Mouse (Mus musculus) ES-E14 (cell line): ENCODE measurements around the gene Ccdc88c.

Experiments
- CHD2 ChIP-seq: IDR thresholded peaks from 2 replicates; pipeline ENCODE4 v1.6.1; 2014; ENCODE audit warnings: mild to moderate bottlenecking, low read depth, low read length, inconsistent platforms
- HCFC1 ChIP-seq: IDR thresholded peaks from 2 replicates; pipeline ENCODE4 v1.6.1; 2012; ENCODE audit warnings: low read length, inconsistent platforms, borderline replicate concordance; ENCODE audit not compliant: insufficient read depth
- MAFK ChIP-seq: IDR thresholded peaks from 2 replicates; pipeline ENCODE4 v1.6.1; 2014; ENCODE audit warnings: mild to moderate bottlenecking, low read depth, low read length, inconsistent platforms; ENCODE audit not compliant: insufficient read depth
- ZNF384 ChIP-seq: IDR thresholded peaks from 2 replicates; pipeline ENCODE4 v1.6.1; 2012; ENCODE audit warnings: low read depth, low read length, inconsistent platforms

- TF ChIP-seq CHD2 (no peak), HCFC1 (no peak), MAFK (no peak), ZNF384 (no peak)
Observed at GRCm38 (mm10) chr12:100937441-100938360, 91.2 kb downstream of the Ccdc88c start.
